Mouse (Mus musculus): ENCODE results near the gene Plk1.
A peak's percentile ranks its signal among the peaks of the same experiment; 100 is the strongest.

The Plk1 gene

DNA sequence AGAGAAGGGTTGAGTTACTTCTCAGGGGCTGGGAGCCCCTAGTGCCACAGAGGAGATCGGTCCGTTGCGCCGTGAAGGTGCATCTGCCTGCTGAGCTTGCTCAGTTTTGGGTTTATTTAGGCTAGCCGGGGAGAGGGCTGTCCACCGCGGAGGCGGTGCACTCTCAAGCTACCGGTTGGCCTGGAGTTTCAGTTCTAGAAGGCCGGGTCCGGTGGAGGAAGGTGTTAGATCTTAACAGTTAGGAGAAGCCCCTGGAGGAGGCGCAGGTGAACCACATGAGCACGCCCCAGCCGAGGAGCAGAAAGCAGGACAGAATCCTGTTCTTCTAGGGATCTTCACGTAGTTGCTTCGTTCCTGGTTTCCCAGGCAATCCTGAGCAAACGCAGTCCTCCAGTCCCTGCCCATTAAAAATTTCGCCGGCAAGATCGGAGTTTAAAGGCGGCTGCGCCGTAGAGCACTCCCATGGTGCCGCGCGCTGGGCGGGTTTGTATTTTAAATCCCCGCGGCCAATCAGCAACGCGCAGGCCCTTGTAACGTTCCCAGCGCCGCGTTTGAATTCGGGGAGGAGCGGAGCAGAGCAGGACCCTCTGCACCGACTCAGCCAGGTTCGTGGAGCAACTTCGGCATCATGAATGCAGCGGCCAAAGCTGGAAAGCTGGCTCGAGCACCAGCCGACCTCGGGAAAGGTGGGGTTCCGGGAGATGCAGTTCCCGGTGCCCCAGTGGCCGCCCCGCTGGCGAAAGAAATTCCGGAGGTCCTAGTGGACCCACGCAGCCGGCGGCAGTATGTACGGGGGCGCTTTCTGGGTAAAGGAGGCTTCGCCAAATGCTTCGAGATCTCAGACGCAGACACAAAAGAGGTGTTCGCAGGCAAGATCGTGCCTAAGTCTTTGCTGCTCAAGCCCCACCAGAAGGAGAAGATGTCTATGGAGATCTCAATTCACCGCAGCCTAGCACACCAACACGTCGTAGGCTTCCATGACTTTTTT lies at the start of gene Plk1:
TSS of gene Plk1 (plus strand) at position 525 of the 988 bp plus-strand sequence.
- peak; percentile 85 for DNase-seq

DNA sequence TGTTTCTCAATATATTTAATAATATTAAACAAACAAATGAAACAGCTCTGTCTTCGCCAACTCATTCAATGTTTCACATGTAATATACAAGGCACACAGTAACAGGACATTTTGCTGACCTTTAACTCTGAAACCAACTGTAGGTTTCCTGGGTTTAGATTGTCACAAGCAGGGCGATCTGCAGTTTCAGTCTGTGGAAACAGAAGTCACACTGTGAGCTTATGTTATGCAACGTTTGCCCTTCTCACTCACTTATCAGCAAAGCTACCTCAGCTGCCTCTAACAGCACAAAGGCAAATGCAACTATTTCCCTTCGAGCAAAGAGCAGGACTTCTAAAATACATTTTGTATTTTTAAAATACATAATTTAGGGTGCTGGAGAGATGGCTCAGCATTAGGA lies 35.7 kb upstream of the Plk1 start:
- DNase-seq: no peak

DNA sequence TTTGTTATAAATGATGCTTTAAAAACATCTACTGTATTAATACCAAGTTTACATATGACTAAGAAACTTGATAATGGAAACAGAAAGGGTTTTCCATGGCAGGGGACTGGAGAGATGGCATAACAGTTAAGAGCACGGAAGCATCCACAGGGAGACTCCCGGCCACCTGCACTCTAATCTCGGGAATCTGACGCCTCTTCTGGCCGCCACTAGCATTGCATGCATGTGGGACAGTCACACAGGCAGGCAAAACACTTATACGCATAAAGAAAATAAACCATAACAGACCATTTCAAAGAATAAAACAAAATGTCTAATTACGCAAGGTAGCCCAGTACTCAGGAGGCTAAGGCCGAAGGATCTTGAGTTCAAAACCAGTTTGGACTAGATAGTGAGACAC lies 33.6 kb upstream of the Plk1 start:
- DNase-seq: no peak

DNA sequence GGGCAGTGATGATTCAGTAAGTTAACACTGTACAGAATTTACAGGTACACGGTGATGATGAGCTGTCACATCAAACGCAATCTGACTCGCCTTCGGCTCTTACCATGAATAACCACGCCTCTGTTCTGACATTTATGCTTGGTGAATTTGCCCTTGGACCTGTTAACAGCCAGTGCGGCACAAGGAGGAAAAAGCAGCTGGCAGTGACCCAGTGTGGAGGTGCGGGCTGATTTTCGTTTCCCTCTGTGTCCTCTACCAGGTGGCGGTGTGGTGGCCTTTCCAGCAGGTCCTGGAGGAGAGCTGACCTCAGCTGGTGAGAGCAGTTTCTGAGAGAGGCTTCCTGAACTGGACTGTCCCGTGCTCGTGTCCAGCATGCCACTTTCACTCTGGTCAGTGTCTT lies 32.3 kb upstream of the Plk1 start:
- DNase-seq: no peak

DNA sequence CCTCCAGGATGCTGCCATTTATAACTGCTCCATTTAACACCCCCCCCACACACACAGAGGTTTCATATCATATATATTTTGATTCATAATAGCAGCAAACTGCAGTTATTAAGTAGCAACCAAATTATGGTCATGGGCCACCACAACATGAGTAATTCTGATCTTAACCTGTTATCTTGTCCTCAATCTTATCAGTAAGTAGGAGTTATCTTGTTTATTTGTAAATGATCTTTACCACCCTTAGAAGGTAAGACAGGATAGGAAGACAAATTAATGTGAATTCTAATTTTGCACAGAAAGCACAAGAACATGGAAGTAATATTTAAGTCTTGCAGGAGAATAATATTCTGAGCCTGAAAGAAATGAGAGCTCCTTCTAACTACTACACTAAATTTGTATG lies 27.4 kb upstream of the Plk1 start:
- DNase-seq: no peak

DNA sequence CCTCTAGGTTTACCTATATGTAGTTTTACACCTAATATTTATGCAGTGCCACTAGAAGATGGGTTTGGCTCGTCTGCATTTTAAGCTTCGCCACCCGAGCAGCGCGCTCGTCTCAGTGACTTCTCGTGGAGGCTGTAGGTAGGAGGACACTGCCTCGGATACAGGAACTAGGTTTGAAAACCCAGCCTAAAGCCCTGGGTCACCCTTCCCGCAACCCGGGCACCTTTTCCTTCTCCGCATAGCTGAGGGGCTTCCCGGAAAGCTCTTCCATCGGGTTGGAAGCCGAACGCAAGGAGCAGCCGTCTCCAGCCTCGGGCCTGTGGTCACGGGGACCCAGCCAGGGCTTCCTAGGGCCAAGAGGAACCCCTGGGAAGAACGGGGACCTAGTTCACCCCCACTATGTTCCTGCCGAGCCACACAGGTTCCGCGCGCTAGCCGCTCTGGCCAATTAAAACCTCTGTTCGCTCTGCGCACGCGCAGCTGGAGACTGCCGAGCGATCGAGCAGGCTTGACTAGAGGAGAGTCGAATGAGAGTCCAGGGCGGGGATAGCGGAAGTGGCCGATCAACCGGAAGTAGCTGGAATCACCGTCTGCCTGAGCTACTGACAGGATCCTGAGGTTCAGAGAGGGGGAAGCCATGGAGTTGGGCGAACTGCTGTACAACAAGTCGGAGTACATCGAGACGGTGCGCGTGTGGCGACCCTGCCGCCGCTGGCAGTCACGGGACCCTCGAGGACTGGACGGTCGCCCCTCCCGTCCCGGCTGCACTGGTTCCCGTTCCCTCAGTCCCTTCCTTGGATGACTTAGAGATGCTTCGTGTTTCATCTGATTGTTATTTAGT lies 26.5 kb upstream of the Plk1 start, which contains the start of the genes Palb2 and Dctn5:
TSS of gene Palb2 (minus strand) at position 489 of the 841 bp plus-strand sequence.
TSS of gene Dctn5 (plus strand) at position 545 of the 841 bp plus-strand sequence.
- peak; percentile 99 for DNase-seq

DNA sequence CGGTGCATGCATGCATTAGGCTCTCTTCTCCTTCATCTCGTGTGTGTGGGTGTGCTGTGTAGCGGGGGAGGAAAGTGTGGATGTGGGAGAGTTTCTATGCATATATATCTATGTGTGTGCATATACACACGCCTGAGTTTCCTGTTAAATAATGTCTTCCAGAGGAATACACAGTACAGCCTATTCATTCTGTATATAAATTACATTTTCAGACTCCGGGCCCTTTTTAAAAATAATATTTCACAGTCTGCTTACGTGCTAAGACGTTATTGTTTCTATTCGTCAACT lies 26.0 kb upstream of the Plk1 start:
- DNase-seq: no peak

DNA sequence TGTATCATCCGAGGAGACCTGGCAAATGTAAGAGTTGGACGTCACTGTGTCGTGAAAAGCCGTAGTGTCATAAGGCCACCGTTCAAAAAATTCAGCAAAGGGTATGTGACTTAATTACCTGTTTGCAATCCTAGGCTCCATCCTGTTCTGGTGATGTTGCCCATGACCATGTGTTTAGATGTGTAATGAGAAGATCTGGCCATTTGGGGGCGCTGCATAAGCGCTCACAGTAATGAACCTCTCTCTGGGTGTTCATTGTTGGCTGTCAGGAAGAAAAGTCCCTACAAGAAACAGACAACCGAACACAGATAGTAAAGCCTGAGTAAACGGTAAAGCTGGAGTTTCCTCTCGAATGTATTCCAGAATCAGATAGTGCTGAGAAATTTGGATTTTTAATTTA lies 24.2 kb upstream of the Plk1 start:
- DNase-seq: peak; percentile 7

DNA sequence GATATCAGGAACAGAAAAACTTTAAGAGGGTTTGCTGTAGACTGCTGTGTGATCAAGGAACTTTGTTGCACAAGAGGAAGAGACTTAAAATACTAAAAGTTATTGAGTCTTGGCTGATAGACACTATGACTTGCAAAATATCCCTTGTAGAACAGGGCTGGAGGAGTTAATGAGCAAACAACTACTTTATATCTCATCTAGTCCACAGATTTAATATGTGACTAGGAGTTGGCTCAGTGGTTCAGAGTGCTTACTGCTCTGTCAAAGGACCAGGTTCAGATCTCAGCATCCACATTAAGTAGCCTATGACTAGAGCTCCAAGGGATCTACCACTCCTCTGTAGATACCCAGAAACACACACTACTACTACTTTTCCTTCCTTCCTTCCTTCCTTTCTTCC lies 22.2 kb upstream of the Plk1 start:
- DNase-seq: no peak

DNA sequence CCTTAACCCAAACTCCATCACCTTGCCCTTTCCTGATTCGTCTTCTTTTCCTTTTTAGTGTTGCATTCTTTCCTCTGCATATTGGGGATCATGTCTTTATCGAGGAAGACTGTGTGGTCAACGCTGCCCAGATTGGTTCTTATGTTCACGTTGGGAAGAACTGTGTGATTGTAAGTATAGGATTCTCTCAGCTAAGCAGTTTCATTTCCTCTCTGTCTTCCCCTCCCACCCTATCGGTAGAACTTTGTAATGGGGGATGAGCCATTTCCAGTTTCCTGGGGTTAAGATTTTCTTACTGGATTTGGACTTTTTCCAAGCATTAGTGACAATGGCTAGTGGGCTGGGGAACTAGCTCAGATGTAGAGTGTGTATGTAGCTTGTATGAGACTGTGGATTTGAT lies 21.0 kb upstream of the Plk1 start:
- no peak for DNase-seq

DNA sequence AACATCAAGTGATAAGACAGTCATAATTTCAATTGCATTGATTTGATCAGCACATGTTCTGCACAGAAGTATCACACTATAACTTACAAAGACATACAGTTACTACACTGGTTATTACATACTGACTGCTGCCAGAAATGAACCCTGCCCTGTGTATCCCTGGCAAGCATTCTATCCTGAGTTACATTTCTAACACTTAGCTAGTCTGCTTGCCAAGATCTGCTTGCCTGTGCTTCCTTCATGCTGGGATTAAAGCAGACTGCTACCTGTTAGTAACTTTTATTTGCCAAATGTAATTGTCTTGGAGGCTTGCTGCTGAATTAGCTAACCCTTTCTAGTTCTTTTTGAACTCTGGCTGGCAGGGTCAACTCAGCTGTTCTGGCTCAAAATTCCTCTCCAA lies 18.2 kb upstream of the Plk1 start:
- DNase-seq: no peak

DNA sequence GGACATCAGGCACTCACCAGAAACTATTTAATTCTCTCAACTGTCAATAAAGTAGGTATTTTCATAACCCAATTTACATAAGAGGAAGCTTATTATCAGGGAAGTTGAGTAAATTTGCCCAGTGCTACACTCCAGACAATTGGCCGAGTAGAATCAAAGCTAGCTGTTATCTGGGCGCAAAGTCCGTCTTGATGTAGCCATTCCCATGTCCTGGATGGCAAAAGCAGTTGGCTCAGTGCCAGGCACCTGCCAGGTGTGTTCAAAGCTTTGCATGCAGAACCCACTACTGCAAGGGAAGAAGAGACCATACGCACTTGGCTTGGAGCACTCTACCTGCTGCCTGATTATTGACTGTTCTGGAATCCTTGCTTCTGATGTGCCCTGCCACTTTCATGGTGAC lies 6.8 kb upstream of the Plk1 start:
- no peak for DNase-seq

DNA sequence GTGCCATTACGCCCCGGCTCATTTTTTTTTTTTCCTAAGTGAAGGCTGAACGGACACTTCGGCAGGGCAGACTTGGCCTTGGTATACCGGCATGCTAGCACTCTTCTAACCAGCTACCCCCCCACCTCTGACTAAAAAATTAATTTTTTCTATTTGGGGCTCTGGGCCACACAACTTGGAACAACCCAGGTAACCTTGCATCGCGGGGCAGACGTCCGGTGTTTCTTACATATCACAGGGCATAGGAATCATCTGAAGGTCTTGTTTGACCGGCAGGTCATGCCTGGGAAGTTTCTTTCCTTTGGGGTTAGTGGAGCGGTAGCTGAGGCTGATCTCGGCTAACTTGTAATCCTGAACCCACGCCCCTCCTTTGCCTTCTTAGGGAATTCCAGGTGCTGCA lies 751 bp upstream of the Plk1 start:
- DNase-seq: no peak

DNA sequence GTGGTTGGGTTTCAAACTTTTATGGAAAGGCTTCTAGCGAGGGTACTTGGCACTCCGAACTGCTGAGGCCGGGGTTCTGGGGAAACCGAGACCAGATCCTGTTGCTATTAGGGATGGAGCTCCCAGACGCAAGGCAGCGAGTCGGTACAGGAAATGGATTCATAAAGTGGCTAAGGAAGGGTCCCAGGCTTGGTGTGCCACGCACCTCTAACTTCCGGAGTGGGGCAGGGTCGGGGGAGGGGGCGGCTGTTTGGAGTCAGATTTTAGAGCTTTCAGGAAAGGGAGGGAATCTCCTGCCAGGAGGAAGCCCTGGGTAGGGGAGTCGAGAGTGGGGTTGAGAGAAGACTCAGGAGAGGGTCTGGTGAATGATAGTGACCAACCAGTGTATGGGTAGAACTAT lies 798 bp downstream of the Plk1 start:
- no peak for DNase-seq

DNA sequence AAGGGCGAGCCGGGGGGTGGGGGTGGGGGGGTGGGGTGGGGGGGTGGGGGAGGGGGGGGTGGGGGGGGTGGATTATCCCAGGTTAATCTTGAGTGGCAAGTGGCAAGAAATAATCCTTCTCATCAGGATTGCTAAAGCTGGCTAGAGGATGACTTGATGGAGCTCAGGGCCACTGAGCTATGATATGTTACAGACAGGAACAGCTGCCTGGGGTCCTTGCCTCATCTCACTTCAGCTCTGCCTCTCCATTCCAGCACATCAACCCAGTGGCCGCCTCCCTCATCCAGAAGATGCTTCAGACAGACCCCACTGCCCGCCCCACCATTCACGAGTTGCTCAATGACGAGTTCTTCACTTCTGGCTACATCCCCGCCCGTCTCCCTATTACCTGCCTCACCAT lies 4.5 kb downstream of the Plk1 start:
- no peak for DNase-seq

DNA sequence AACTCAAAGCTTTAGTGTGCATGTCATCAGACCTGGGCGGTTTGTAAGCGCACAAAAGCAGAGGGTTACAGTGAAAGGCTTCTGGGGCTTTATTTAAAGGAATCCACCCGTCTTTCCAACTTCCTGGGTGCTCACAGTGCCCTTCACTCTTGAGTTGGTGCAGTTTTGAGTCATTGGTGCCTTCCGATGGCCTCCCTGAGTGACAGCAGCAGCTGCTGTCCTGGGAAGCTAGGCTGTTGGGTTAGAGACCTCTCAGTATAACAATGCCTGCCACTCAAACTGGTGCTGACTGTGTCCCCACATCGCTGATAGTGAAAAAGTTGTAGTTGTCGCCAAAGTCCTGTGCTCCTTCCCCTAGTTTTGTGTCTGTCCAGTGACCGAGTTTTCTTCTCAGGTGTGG lies 8.0 kb downstream of the Plk1 start:
- no peak for DNase-seq

DNA sequence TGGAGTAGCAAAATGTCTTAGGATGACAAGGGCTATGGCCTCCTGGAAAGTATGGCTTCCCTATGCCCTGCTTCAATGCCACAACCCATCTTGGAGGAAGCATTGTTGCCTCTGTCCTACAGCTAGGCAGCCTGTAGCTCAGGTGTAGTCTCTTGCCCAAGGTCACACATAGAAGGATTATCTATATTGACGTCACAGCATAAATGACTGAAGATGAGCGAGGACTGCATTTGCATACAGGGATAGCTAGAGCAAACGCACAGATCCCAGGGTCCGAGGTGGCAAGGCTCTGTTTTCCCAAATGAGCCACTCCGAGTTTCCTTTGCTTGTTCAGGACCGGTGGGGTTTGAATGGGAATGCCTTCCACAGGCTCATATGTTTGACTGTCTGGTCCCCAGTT lies 11.5 kb downstream of the Plk1 start:
- no peak for DNase-seq

DNA sequence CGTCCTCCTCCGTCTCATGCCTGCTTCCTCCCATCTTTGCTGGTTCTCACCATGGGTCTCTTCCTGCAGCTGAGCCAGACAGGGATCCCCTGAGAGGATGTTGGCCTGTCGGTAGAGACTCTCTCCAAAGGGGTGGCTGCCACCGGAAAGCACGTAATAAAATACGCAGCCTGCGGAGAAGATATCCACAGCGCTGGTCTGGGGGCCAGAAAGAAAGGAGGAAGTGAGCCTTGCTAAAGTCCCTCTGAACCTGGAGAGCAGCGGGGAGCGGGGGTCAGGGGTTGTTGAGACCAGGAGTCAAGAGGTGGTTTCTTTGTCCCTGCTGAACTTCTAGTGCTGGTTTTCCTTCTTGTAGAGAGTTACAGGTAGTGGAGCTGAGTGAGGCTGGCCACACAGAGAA lies 12.4 kb downstream of the Plk1 start:
- no peak for DNase-seq

DNA sequence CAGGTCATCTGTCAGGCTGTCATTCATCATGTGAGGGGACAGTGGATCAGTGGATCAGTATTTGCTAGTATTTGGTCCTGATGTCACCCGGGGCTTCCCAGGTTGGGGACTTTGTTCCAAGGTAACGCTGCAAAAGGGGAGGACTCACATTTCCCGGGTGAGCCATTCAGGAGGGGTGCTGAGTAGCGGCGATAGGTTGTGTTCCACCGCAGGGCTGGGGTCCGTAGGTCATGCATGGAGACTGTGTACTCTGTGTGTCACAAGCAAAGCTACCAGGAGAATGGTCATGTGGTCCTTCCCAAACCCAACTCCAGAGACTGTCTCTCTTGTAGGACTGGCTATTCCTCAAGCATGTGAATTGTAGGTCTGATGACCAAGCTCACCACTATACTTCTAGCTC lies 21.5 kb downstream of the Plk1 start:
- no peak for DNase-seq

DNA sequence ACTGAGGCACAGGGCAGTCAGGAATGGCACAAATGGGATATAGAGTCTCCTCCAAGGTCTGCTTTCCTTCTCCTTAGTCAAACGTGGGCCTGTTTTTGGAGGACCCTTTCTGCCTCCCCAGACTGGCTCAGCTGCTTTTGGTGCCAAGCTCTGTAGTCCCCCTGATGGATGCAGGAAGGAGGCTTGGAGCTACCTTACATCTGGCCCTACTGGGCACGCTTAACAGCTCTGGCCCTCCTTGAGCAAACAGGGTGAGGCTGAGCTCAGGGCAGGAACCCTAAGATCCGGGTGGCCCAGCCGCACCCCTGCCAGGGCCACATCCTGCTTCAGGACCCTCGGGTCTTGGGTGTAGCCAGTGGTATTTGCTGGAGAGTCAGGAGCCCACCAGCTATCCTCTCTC lies 25.3 kb downstream of the Plk1 start:
- no peak for DNase-seq

DNA sequence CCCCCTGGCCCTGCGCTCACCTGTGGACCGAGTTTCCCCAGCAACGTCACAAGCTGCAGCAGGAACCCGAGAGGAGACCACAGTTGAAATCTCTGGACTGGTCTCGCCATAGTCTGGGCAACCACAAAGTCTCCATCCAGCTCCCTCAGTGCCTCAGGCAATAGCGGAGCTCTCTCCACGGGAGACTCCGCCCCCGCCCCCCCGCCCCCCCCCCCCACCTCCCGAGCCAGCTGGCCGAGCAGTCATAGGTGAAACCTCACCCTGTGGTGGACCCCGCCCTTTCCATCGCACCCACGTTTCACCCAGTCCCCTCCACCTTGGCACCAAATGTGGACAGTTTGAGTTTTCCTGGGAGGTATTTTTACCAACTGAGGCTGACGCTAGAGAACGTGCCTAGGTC lies 26.8 kb downstream of the Plk1 start, which contains the start of gene Ern2:
TSS of gene Ern2 (minus strand) at position 165 of the 400 bp plus-strand sequence.
- no peak for DNase-seq

DNA sequence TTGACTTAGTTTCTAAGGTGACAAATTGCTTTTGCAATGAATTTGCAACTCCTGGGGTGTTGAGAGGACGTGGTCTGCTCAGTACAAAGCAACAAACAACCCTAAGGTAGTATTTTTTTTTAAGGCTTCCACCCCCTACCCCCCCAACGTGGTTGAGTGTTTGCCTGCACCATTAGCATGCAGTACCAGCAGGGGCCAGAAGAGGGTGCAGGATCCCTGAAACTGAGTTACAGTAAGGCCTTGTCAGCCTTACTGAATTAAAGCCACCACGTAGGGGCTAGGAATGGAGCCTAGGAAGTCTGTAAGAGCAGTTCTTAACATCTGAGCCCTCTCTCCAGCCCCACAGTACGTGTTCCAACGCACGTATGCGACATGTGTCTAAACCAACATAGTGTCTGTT lies 30.2 kb downstream of the Plk1 start:
- DNase-seq: peak; percentile 56

DNA sequence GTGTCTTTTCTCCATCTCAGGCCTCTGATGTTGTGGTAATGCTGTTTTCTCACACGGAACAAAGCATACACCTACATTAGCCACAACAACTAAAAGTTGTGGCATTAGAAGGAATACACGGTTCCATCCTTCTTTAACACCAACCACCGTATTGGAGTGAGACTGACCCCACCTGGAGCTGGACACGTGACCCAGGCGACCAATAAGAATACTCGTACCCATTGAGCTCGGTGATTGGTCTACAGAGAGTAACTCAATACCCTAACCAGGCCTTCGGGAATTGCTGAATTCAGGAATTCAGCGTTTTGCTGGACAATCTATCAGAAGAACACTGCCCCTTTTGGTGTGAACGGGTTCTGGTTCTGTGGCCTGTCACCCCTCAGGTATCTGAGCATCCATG lies 31.9 kb downstream of the Plk1 start:
- no peak for DNase-seq

DNA sequence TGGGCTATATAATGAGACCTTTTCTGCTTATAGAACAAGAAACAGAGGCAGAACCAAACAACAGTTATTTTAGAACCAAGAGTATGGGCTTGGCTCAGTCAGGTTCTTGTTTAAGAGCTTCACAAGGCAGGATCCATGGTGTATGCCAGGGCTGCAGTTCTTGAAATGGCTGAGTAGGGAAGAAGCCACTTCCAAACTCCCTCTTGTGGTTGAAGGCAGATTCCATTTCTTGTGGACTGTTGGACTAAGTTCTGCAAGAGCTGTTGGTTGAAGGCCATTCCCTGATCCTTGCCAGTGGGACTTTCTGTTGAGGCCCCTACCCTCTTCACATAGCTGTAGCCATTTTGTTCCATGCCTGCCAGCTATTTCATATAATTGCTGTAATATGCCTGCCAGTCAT lies 34.7 kb downstream of the Plk1 start:
- DNase-seq: no peak

Measured in lung, postnatal 10 days (tissue).